Mouse (Mus musculus) megakaryocyte, embryonic 14.5 days (primary cell): ENCODE results near the gene Tmem256.

Experiments
- FLI1 ChIP-seq: IDR thresholded peaks from 2 replicates; pipeline ENCODE4 v1.6.1; 2012; ENCODE audit warnings: low read length, inconsistent platforms, mixed read lengths
- GATA1 ChIP-seq: IDR thresholded peaks from 3 replicates; pipeline ENCODE4 v1.6.1; 2012; ENCODE audit warnings: mixed read lengths, low read length, inconsistent platforms, borderline replicate concordance

GRCm38 (mm10) chr11:69880506-69880852 lies 42.2 kb downstream of the Tmem256 start:
- TF ChIP-seq FLI1 (no peak), GATA1 (no peak)
